Mouse (Mus musculus) 3134 (cell line): ENCODE measurements around the gene Plcd3.

Source experiments
- DNase-seq: peaks from one replicate; pipeline ENCODE4 v3.0.0-alpha.2; 2011; ENCODE audit warnings: low spot score; ENCODE audit not compliant: insufficient read length; ENCODE audit errors: extremely low read depth

Gene Plcd3

DNA sequence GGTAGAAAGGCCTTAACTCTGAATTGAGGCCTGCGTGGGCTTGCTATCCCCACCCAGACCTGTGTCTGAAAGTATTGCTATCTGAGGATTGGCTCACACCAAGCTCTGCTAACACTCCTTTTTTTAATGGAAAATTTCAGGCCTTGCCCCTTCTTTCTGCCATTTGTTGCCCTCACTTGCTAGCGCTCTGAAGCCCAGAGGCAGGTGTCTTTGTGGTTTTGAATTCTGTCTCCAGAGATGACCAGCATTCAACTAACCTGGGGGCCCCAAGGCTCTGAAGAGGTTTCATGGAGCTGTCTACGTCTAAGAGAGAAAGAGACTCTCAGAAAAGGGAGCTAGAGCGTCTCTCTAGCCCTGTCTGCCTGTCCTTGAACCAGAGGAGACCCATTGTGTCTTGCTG is 33.2 kb downstream of the Plcd3 start:
- DNase-seq = no peak

DNA sequence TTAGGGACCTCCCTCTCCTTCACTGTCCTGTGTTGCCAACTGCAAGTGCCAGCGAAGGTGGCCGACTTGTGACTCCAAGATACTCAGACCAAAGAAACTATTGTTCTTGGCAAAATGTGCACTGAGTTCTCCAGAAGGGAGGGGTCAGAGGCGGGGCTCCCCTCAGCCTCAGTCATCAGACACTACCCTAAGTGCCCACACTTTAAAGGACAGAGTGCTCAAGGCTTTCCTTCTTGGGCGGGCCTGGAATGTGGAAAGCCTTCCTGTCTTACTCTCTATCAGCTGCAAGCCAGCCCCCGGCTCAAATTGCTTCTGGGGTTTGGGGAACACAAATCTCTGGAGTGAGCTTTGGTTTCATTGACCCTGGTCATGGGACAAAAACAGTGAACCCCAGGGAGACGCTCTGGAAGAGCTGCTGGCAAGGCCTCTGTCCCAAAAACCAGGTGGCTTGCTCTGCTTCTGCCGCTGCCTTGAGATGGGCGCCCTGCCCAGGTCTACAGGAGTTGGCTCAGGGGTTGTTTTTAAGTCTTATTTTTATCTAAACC is 33.9 kb downstream of the Plcd3 start:
- DNase-seq = peak; percentile 77

- no peak for DNase-seq
Observed at GRCm38 (mm10) chr11:103067051-103067361, 34.5 kb downstream of the Plcd3 start.

DNA sequence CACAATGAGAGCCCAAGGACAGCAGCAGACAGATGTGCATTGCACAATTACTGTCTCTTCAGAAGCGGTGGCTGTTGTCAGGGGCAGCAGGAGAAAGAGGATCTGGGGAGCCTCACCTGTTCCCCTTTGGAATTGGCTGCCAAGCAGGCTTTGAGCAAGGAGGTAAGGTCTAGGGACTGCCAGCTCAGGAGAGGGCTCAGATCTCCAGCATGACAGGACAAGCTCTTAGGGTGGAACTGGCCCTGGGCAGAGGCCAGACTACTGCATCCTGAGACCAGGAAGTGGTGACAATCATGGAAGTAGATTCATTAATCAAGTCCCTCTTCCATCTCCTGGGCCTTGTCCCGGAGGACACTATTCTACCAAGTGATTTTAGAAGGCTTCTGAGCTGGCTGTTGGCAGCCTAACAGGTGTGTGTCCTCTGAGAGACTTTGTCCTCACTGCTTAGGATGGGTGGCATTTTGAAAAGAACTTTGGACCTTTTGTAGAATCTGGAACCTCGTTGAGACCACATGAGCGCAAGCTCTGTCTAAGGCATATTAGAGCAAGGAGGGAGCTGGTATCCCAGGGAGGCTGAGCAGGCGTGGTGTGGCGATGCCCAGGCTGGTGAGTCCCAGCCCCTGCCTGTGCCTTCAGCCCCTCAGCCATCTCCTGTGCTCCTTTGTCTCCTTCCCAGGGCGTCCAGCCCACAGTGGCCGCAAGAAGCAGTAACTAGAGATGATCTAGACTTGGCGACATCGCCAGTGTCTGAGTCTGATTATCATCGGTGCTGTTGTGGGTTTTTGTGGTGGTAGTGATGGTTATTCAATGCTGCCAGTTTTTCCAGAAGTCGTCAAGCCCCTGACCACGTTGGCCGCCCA is 35.0 kb downstream of the Plcd3 start:
- peak; percentile 56 for DNase-seq

DNA sequence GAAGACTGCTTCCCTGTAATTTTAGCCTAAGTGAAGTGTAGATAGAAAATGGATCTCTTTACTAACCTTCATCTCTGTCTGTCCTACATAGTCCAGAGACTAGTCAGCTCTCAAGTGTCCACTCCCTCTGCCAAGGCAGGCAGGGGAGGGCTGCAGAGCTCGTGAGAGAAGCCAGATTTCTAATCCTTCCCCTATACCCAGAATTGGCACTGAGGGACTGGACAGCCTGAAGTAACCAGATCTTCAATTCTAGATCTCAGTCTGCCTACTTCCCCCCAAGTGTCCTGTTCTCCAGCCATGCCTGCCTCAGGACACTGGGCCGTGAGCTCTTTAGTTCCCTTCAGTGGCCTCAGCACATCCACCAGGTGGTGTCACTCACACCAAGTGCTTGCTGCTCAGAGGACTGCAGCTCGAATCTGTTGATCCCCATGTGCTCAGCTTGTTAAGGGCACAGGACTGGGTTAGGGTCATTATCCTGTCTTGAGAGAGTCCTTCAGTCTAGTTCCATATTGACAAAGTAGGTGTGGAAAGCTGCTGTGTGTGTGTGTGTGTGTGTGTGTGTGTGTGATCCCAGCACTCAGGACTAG is 42.9 kb downstream of the Plcd3 start:
- no peak for DNase-seq

- peak; percentile 75 for DNase-seq
Observed at GRCm38 (mm10) chr11:103056636-103057035, 44.8 kb downstream of the Plcd3 start.

DNA sequence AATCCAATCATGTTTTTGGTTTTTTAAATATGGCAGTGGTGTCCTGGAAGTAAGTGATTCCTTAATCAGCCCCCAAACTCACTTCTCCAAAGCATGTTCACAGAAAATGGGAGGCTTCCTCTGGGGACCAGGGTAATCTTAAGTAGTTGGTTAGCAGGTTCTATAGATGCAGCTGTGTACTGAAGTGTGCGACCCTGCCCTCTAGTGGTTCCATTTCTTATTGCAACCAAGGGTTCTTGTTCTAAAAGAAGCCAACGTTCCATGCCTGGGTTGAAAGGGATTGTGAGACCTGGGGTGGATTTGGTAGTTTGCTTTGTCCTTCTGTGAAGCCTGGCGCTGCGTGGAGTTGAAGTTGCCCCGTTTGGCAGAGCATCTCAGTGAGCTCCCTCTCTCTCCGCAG is 46.7 kb downstream of the Plcd3 start:
- DNase-seq = peak; percentile 43

- no peak for DNase-seq
Observed at GRCm38 (mm10) chr11:103053191-103054076, 48.0 kb downstream of the Plcd3 start.

- no peak for DNase-seq
Observed at GRCm38 (mm10) chr11:103052078-103052477, 49.4 kb downstream of the Plcd3 start.

- DNase-seq = peak; percentile 91
Observed at GRCm38 (mm10) chr11:103051249-103051691, 50.2 kb downstream of the Plcd3 start.

DNA sequence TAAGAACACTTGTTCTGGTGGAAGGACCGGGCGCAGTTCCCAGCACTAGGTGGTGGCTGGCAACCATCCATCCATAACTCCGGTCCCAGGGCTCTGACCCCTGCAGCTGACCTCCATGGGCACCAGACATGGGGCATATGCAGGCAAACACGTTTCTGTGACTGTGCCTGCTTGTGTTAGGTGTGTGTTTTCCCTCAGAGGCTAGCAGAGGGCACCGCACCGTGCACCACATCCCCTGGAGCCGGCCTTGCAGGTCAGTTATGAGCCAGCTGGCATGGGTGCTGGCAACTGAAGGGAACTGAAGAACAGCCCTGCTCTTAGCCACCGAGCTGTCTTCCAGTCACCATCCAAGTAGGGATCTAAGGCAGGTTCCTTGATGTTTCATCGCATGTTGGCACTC is 51.3 kb downstream of the Plcd3 start:
- DNase-seq = peak; percentile 87

DNA sequence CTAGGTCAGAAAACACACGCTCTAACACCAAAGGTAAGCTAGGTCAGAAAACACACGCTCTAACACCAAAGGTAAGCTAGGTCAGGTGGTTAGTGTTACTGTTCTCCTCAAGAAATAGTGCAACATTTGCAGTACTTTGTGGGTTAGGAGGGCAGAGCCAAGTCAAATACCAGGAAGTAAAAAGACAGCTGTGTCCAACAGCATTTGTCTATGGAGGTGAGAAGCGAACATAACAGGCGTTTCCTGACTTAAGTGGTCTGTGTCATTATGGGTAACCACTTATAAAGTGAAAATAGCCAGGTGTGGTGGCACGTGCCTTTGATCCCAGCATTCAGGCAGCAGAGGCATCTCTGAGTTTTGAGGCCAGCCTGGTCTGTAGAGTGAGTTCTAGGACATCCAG is 51.8 kb downstream of the Plcd3 start:
- DNase-seq = no peak

DNA sequence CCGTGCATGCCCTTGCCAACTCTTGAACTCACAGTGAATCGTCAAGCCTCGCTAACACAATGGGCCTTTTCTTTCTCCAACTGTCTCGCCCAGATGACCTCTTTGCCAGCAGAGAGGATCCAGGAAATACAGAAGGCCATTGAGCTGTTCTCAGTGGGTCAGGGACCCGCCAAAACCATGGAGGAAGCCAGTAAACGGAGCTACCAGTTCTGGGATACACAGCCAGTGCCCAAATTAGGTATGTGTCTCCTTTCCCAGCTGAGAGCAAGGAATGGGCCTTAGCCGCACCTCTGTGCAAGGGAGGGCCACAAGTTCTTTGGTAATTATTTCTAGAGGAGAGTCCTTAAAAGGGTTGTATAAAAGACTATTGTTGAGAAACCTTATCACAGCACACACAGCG is 55.2 kb downstream of the Plcd3 start:
- DNase-seq = no peak

- no peak for DNase-seq
Observed at GRCm38 (mm10) chr11:103043982-103044381, 57.5 kb downstream of the Plcd3 start.

DNA sequence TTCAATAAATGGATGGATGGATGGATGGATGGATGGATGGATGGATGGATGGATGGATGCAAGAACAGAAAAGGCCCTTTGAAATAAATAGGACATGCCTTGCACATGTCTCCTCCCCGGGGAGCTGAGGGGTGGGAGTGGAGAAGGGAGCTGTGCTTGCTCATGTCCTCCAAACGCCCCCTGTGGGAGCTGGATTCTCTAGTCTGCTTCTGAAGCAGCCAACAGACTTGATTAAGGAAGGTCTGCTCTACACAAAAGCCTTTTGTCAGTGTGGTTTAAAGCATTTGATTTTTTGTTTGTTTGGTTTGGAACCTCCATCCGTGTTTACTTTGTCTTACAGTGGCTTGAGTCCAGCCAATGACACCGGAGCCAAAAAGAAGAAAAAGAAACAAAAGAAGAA is 58.6 kb downstream of the Plcd3 start:
- no peak for DNase-seq

GRCm38 (mm10) chr11:103038037-103038436 is 63.4 kb downstream of the Plcd3 start:
- no peak for DNase-seq

- DNase-seq = no peak
Observed at GRCm38 (mm10) chr11:103036881-103037465, 64.5 kb downstream of the Plcd3 start.

GRCm38 (mm10) chr11:103035007-103035406 is 66.5 kb downstream of the Plcd3 start:
- no peak for DNase-seq

- no peak for DNase-seq
Observed at GRCm38 (mm10) chr11:103033030-103033429, 68.4 kb downstream of the Plcd3 start.

GRCm38 (mm10) chr11:103028176-103028891 is 73.1 kb downstream of the Plcd3 start, which contains the start of the genes Nmt1 and Dcakd:
Nmt1 (plus strand) TSS chr11:103028190.
Dcakd (minus strand) TSS chr11:103028333.
- DNase-seq = peak; percentile 95
